Mouse (Mus musculus): ENCODE results near the gene Nppc. TPM values are rescaled to one million over a fixed set of nuclear protein-coding genes. Genes with fewer than 3 reads are reported as not detected.

Gene Nppc
- polyA plus RNA-seq, 1 experiment: 0.51 TPM

GRCm38 (mm10) chr1:86632732-86633380, 37.5 kb downstream of the Nppc start:
- TF ChIP-seq CTCF (IDR thresholded peaks at IDR 0.05; ENCODE audit: borderline replicate concordance, insufficient read depth, low read length): no peak
- no peak for TF ChIP-seq POLR2A (IDR thresholded peaks at IDR 0.05; ENCODE audit: low read depth, low read length)
- Histone ChIP-seq H3K4me3 (ENCODE audit: insufficient read depth, low read length) (no peak overlapping the region), H3K4me1 (ENCODE audit: control insufficient read depth, insufficient read depth, low read length) (peaks cover 8% of the 10 kb centered on the region), H3K27ac (ENCODE audit: insufficient read depth, low read length) (peak overlapping the region; percentile 57)

- peaks cover 11% of the 10 kb centered on the region for H3K4me1 ChIP-seq (ENCODE audit: control insufficient read depth, insufficient read depth, low read length)
- TF ChIP-seq POLR2A (IDR thresholded peaks at IDR 0.05; ENCODE audit: low read depth, low read length): no peak
- TF ChIP-seq CTCF (IDR thresholded peaks at IDR 0.05; ENCODE audit: borderline replicate concordance, insufficient read depth, low read length): no peak
- H3K4me3 ChIP-seq (ENCODE audit: insufficient read depth, low read length): no peak overlapping the region
- no peak overlapping the region; the same call in 1 of the 2 replicates for H3K27ac ChIP-seq (ENCODE audit: insufficient read depth, low read length)
These were observed 39.8 kb downstream of the Nppc start for GRCm38 (mm10) chr1:86630527-86630926.

- no peak for TF ChIP-seq CTCF (IDR thresholded peaks at IDR 0.05; ENCODE audit: borderline replicate concordance, insufficient read depth, low read length)
- no peak for TF ChIP-seq POLR2A (IDR thresholded peaks at IDR 0.05; ENCODE audit: low read depth, low read length)
These were observed 40.4 kb downstream of the Nppc start for GRCm38 (mm10) chr1:86629936-86630335.

GRCm38 (mm10) chr1:86628270-86628669, 42.1 kb downstream of the Nppc start:
- Histone ChIP-seq H3K4me3 (ENCODE audit: insufficient read depth, low read length) (no peak overlapping the region), H3K27ac (ENCODE audit: insufficient read depth, low read length) (no peak overlapping the region; the same call in 1 of the 2 replicates), H3K4me1 (ENCODE audit: control insufficient read depth, insufficient read depth, low read length) (peaks cover 13% of the 10 kb centered on the region)
- TF ChIP-seq CTCF (IDR thresholded peaks at IDR 0.05; ENCODE audit: borderline replicate concordance, insufficient read depth, low read length): no peak

More at GRCm38 (mm10) chr1:86629936-86630335, 40.4 kb downstream of the Nppc start:
- Histone ChIP-seq H3K27ac (ENCODE audit: insufficient read depth, low read length) (no peak overlapping the region), H3K4me3 (ENCODE audit: insufficient read depth, low read length) (no peak overlapping the region), H3K4me1 (ENCODE audit: control insufficient read depth, insufficient read depth, low read length) (peaks cover 11% of the 10 kb centered on the region)

- no peak overlapping the region for H3K4me3 ChIP-seq (ENCODE audit: insufficient read depth, low read length)
- H3K4me1 ChIP-seq (ENCODE audit: control insufficient read depth, insufficient read depth, low read length): peaks cover 18% of the 10 kb centered on the region
- no peak for TF ChIP-seq CTCF (IDR thresholded peaks at IDR 0.05; ENCODE audit: borderline replicate concordance, insufficient read depth, low read length)
- TF ChIP-seq POLR2A (IDR thresholded peaks at IDR 0.05; ENCODE audit: low read depth, low read length): 0 out of 2 replicates have a peak, but pooled peaks have one; percentile 33
- peak overlapping the region; percentile 98 for H3K27ac ChIP-seq (ENCODE audit: insufficient read depth, low read length)
These were observed 47.1 kb downstream of the Nppc start for GRCm38 (mm10) chr1:86623001-86624000.

GRCm38 (mm10) chr1:86622296-86622695, 48.1 kb downstream of the Nppc start:
- TF ChIP-seq POLR2A (IDR thresholded peaks at IDR 0.05; ENCODE audit: low read depth, low read length) (no peak), CTCF (IDR thresholded peaks at IDR 0.05; ENCODE audit: borderline replicate concordance, insufficient read depth, low read length) (no peak)
- Histone ChIP-seq H3K27ac (ENCODE audit: insufficient read depth, low read length) (peak overlapping the region; percentile 98), H3K4me1 (ENCODE audit: control insufficient read depth, insufficient read depth, low read length) (peaks cover 12% of the 10 kb centered on the region), H3K4me3 (ENCODE audit: insufficient read depth, low read length) (no peak overlapping the region)

- Histone ChIP-seq H3K27ac (ENCODE audit: insufficient read depth, low read length) (no peak overlapping the region), H3K4me1 (ENCODE audit: control insufficient read depth, insufficient read depth, low read length) (peaks cover 12% of the 10 kb centered on the region), H3K4me3 (ENCODE audit: insufficient read depth, low read length) (no peak overlapping the region)
- no peak for TF ChIP-seq POLR2A (IDR thresholded peaks at IDR 0.05; ENCODE audit: low read depth, low read length)
- TF ChIP-seq CTCF (IDR thresholded peaks at IDR 0.05; ENCODE audit: borderline replicate concordance, insufficient read depth, low read length): peak; percentile 34; the same call in 1 of the 2 replicates
These were observed 51.8 kb downstream of the Nppc start for GRCm38 (mm10) chr1:86618454-86619125.

Other genes starting within 250 kb of the Nppc start
- not detected in 2 replicates for gene Nmur1, start 244.3 kb downstream of the Nppc start, polyA plus RNA-seq (2011; ENCODE audit: insufficient read length, low read depth, missing spikeins)
- not detected in 2 replicates for gene Tex44, start 244.2 kb downstream of the Nppc start, polyA plus RNA-seq (2011; ENCODE audit: insufficient read length, low read depth, missing spikeins)
- 1,524 and 1,625 TPM in 2 replicates for gene Ptma, start 143.8 kb downstream of the Nppc start, polyA plus RNA-seq (2011; ENCODE audit: insufficient read length, low read depth, missing spikeins)
- 37.0 and 39.9 TPM in 2 replicates for gene Pde6d, start 87.9 kb downstream of the Nppc start, polyA plus RNA-seq (2011; ENCODE audit: insufficient read length, low read depth, missing spikeins)
- gene Cops7b, start 87.7 kb downstream of the Nppc start, polyA plus RNA-seq (2011; ENCODE audit: insufficient read length, low read depth, missing spikeins): 23.0 and 30.0 TPM in 2 replicates
- 7.5 and 7.7 TPM in 2 replicates for gene Dis3l2, start 33.2 kb upstream of the Nppc start, polyA plus RNA-seq (2011; ENCODE audit: insufficient read length, low read depth, missing spikeins)

All from embryonic fibroblast, embryonic 13.5 days (primary cell).